Mouse (Mus musculus): ENCODE data around the gene Fry.

Fry gene

GRCm38 (mm10) chr5:150118455-150119241 lies at the start of gene Fry:
TSS of gene Fry (plus strand) at chr5:150118645.
- peak; percentile 98 to 99 for DNase-seq (ENCODE audit: low spot score in 2 of 2)

DNA sequence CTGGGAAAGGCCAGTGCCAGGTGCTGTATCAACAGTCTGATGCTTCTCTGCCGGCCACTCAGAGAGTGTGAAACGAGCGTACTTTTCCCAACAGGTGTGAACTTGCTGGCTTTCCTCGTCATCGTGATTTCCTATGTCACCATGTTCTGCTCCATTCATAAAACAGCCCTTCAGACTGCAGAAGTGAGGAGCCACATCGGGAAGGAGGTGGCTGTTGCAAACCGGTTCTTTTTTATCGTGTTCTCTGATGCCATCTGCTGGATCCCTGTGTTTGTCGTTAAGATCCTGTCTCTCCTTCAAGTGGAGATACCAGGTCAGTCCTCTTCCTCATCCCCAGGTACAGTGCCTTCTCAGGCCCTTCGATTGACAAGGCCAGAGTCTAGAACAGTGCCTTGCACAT lies 48.4 kb upstream of the Fry start:
- DNase-seq (ENCODE audit: low spot score in 2 of 2): no peak

DNA sequence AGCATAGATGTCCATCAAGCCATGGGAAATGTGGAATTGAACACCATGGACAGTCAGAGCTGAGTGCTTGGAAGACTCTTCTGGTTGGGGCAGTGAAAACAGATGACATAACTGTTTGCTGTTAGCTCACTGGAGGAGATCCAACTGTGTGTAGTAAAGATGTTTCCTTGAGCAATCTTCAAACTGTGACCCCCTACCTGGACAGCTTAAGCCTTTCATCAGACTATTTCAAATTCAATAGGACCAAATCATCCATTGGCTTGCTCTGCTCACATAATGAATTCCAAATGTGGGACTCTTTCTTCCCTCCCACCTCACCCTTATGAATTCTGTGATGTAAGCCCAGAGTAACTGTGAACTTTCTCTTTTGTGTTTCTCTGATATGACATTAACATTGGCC lies 46.7 kb upstream of the Fry start:
- no peak for DNase-seq (ENCODE audit: low spot score in 2 of 2)

- DNase-seq (ENCODE audit: low spot score in 2 of 2): no peak
Measured at GRCm38 (mm10) chr5:150079866-150080797, 38.3 kb upstream of the Fry start.

- no peak for DNase-seq (ENCODE audit: low spot score in 2 of 2)
Measured at GRCm38 (mm10) chr5:150082696-150083095, 35.7 kb upstream of the Fry start.

DNA sequence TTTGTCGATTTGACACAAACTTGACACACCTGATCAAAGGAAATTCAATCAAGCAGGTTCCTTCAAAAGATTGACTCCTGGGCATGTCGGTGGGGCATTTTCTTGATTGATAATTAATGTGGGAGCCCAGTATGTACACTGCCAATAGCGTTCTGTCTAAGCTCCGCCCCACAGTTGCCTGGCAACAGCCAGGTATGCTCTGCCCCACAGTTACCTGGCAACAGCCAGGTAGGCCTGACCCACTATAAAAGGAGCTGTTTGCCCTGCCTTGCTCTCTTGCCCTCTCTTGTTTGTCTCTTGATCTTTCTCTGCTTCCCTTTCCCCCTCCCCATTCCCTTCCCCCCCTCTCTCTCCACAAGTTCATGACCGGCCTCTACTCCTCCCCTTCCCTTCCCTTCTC lies 35.3 kb upstream of the Fry start:
- DNase-seq (ENCODE audit: low spot score in 2 of 2): no peak

- DNase-seq (ENCODE audit: low spot score in 2 of 2): peak; percentile 35 to 38
Measured at GRCm38 (mm10) chr5:150097620-150098019, 20.8 kb upstream of the Fry start.

GRCm38 (mm10) chr5:150098754-150099153 lies 19.7 kb upstream of the Fry start:
- no peak for DNase-seq (ENCODE audit: low spot score in 2 of 2)

GRCm38 (mm10) chr5:150101789-150102188 lies 16.7 kb upstream of the Fry start:
- no peak for DNase-seq (ENCODE audit: low spot score in 2 of 2)

DNA sequence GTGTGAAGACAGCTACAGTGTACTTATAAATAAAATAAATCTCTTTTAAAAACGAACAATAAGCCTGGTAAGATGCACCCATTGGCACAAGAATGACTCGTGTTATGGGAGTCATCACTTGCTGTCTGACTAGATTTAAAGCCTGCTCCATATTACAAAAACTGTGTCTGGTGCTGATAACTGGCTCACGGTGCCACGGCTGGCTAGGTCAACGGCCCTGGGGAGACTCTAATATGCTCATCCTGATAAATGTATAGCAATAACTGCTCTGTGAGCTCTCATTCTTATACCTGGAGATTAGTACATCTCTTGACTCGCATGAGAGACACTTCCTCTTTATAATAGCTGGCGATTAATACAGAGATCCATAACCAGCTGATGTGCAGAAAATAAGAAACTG lies 12.1 kb upstream of the Fry start:
- no peak for DNase-seq (ENCODE audit: low spot score in 2 of 2)

DNA sequence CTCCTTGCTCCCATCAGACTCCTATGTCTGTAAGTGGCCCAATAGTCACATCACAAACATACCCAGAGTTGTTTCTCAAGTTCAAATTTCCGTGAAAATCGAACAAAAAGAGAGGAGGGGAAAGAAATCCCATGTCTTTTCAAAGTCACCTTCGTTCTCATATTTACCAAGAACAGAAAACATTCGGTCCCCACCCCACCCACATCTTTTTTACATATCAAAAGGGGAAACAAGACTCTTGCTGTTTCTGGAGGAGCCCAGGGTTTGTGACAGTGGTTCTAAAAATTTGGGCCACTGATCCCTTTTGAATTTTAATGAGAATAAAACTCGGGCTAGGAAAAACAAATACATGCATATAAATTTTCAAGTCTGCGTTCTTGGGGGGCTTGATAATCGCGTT lies 7.2 kb upstream of the Fry start:
- no peak for DNase-seq (ENCODE audit: low spot score in 2 of 2)

- DNase-seq (ENCODE audit: low spot score in 2 of 2): peak; percentile 13 to 35
Measured at GRCm38 (mm10) chr5:150114007-150114406, 4.4 kb upstream of the Fry start.

- DNase-seq (ENCODE audit: low spot score in 2 of 2): no peak
Measured at GRCm38 (mm10) chr5:150114778-150115177, 3.7 kb upstream of the Fry start.

DNA sequence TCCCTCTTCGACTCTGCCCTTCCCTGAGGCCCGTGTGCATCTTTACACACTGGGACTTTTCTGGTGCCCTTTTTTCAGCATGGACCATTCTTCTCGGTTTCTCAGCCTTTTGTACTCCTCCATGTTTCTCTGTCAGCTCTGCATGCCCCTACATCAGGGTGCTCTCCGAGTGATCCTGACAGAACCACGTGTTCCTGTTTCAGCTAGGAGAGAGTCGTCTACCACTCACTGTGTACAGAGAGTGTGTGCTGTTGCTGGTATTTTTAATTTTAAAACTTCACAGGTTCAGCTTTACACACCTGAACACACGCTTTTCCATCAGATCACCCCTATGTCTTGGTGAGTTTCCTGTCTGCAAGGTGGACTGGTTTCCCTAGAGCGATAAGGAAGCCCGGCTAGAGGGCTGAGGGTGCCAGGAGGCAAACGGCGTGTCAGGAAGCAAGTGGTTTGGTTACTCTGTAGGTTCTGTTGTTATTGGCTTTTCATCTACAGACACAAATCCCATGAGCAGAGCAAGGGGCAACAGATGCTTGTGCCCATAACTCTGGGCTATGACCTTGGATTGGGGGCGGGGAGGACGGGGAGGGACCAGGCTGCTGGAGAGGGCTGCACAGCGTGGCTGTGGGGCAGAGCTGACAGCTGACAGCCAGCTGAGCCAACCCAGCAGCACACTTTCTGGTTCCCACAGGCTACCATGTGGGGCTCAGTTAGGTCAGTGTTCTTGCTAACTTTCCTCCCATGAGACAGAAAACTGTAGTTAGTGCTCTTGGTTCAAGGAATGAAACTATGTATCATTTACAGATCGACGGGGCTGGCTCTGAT lies 3.0 kb upstream of the Fry start:
- DNase-seq (ENCODE audit: low spot score in 2 of 2): no peak

GRCm38 (mm10) chr5:150116216-150116905 lies 2.1 kb upstream of the Fry start:
- no peak for DNase-seq (ENCODE audit: low spot score in 2 of 2)

- peak in 1 of 2 experiments; percentile 29 for DNase-seq (ENCODE audit: low spot score in 2 of 2)
Measured at GRCm38 (mm10) chr5:150116906-150117216, 1.6 kb upstream of the Fry start.

- DNase-seq (ENCODE audit: low spot score in 2 of 2): no peak
Measured at GRCm38 (mm10) chr5:150118124-150118454, 356 bp upstream of the Fry start.

DNA sequence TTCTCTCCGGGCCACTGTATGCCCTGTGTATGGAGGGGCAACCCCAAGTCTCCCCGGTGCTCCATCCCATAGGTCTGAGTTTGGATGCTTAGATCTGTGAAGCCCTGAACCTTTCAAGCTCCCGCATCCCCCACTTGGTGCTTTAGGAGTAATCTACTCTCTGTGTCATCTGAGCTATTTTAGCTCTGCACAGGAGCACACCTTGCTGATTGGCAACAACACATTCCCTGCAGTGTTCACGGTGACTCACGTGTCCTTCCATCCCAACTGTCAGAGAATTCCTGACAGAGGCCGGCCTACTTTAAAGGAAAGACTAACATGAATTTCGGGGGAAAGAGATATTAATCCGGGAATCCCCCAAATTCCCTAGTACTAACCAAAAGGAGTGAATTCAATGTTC lies 2.2 kb downstream of the Fry start:
- DNase-seq (ENCODE audit: low spot score in 2 of 2): no peak

GRCm38 (mm10) chr5:150122095-150122494 lies 3.6 kb downstream of the Fry start:
- DNase-seq (ENCODE audit: low spot score in 2 of 2): no peak

DNA sequence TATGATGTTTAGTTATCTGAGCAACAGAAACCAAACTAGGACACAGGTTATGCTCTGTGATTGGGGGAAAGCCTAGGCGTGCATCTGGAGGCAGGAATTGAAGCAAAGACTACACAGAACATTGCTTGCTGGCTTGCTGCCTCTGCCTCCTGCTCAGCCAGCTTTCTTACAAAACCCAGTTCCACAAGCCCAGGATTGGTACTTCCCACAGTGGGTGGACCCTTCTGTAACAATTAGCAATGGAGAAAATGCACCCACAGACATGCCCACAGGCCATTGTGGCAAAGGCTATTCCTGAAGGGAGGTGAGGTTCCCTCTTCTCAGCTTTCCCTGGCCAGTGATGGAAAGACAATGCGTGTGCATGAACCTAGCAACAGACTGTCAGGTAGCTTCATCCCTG lies 4.1 kb downstream of the Fry start:
- DNase-seq (ENCODE audit: low spot score in 2 of 2): no peak

DNA sequence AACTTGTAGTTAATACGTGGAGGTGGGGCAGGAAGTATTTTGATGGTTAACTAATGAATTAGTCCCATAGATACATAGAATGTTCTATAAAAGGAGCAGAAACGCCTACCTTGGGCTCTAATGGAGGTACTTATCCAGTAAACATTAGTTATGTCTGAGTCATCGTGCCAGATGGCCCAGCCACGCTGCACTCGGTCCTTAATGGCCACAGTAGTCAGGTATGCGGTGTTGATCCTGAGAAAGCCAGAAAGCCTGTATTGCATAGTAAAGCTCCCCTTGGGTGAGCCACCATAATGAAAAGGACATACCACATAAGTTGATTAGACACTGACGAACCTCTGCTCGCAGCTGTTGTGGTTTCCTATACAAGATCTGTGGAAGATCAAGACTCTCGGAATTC lies 7.5 kb downstream of the Fry start:
- DNase-seq (ENCODE audit: low spot score in 2 of 2): no peak

DNA sequence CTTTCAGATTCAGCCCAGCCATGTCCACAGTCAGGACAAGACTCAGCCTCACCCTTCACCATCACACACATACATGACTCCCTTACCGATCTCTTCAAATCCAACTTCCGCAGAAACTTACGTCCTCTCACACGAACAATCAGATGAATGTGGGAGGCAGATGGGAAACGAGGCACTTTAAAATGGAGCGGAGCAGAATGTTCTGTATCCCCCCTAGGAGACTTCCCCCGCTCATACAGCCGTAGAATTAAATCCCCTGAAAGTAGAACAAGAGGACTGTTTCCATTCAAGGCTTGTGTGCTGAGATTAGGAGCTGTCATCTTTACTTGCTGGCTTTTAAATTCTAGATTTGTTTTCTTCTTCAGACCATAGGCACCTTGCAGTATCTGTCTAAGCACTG lies 10.0 kb downstream of the Fry start:
- DNase-seq (ENCODE audit: low spot score in 2 of 2): no peak
